Mouse (Mus musculus) forebrain, embryonic 14.5 days (tissue): ENCODE measurements around the gene Snd1. TPM values are rescaled to one million over a fixed set of nuclear protein-coding genes. Genes with fewer than 3 reads are reported as not detected.
"Not testable (repeated sequence)": the region's sequence is repeated elsewhere in the genome, so short reads cannot be mapped to it uniquely, and the experiment has no call there.

Experiments
- ATAC-seq: fragments of 200-750 bp; cut with Nextera tagmentation; 2 replicates; pipeline ENCODE4 v1.8.0; 2017; ENCODE audit warnings: mild to moderate bottlenecking, moderate library complexity
- DNase-seq: peaks from one replicate; pipeline ENCODE4 v3.0.0-alpha.2; 2015; ENCODE audit warnings: low spot score
- H3K27ac ChIP-seq: fragments of 300-500 bp; sonication (generic); 2 replicates; pipeline ENCODE4 v1.5.1; 2014; ENCODE audit warnings: low read depth, mild to moderate bottlenecking, control low read depth, low read length, moderate library complexity
- H3K27me3 ChIP-seq: fragments of 300-500 bp; sonication (generic); replicated peaks from 2 replicates; pipeline ENCODE4 v1.6.1; 2014; ENCODE audit warnings: low read length, control low read depth, mixed read lengths; ENCODE audit not compliant: control insufficient read depth, insufficient read depth
- H3K36me3 ChIP-seq: fragments of 300-500 bp; sonication (generic); 2 replicates; pipeline ENCODE4 v1.6.1; 2014; ENCODE audit warnings: low read length, control low read depth; ENCODE audit not compliant: control insufficient read depth, insufficient read depth
- H3K4me1 ChIP-seq: fragments of 300-500 bp; sonication (generic); 2 replicates; pipeline ENCODE4 v1.6.1; 2014; ENCODE audit warnings: antibody characterized with exemption, low read length, control low read depth; ENCODE audit not compliant: control insufficient read depth, insufficient read depth
- H3K4me2 ChIP-seq: fragments of 300-500 bp; sonication (generic); 2 replicates; pipeline ENCODE4 v1.6.1; 2014; ENCODE audit warnings: mild to moderate bottlenecking, control low read depth, low read length
- H3K4me3 ChIP-seq: fragments of 300-500 bp; sonication (generic); 2 replicates; pipeline ENCODE4 v1.5.1; 2014; ENCODE audit warnings: low read depth, low read length, control low read depth
- H3K9ac ChIP-seq: fragments of 300-500 bp; sonication (generic); 2 replicates; pipeline ENCODE4 v1.6.1; 2014; ENCODE audit warnings: mild to moderate bottlenecking, low read length, control low read depth, moderate library complexity
- H3K9me3 ChIP-seq: fragments of 300-500 bp; sonication (generic); replicated peaks from 2 replicates; pipeline ENCODE4 v1.6.1; 2016; ENCODE audit warnings: low read length, control low read depth, mixed read lengths; ENCODE audit not compliant: control insufficient read depth
- WGBS: fragments of 180-500 bp; shearing (Covaris S2); extraction: QIAGEN DNeasy Blood & Tissue Kit; methylation state at CpG from one replicate; pipeline ENCODE4 v1.1.7; 2014; 5-methylcytosine and 5-hydroxymethylcytosine counted together
- polyA plus RNA-seq: library from polyadenylated mRNA; unstranded; fragments of >200 nt; fragmentation: Nextera tagmentation; extraction: Ambion mirVana; gene quantifications from 2 replicates; pipeline ENCODE4 v1.2.1, GENCODE M21; 2014

Snd1 gene
- polyA plus RNA-seq, 1 experiment from 2014 or later, result 67.9 TPM

- 97% methylated on average over 1 of the region's 1 CpGs for WGBS
- ATAC-seq, result no peak
Measured at GRCm38 (mm10) chr6:28517050-28517449, 42.1 kb downstream of the Snd1 start.

GRCm38 (mm10) chr6:28519426-28519825 lies 44.5 kb downstream of the Snd1 start:
- WGBS, result 92% methylated on average over 8 of the region's 8 CpGs

More at GRCm38 (mm10) chr6:28517050-28517449, 42.1 kb downstream of the Snd1 start:
- Histone ChIP-seq H3K36me3 (peaks cover 28% of the 10 kb centered on the region; the same call in 1 of the 2 replicates), H3K4me1 (no peaks in the 10 kb centered on the region), H3K4me2 (no peak overlapping the region), H3K27me3 (no peaks in the 10 kb centered on the region), H3K9me3 (no peaks in the 10 kb centered on the region), H3K9ac (no peak overlapping the region), H3K4me3 (no peak overlapping the region), H3K27ac (no peak overlapping the region)
- no peak for DNase-seq

GRCm38 (mm10) chr6:28520787-28521186 lies 45.8 kb downstream of the Snd1 start:
- H3K4me2 ChIP-seq, result not testable (repeated sequence)

More at GRCm38 (mm10) chr6:28519426-28519825, 44.5 kb downstream of the Snd1 start:
- DNase-seq (no peak), ATAC-seq (no peak)
- H3K4me1 ChIP-seq, result no peaks in the 10 kb centered on the region
- peaks cover 35% of the 10 kb centered on the region for H3K36me3 ChIP-seq
- no peaks in the 10 kb centered on the region for H3K9me3 ChIP-seq
- no peaks in the 10 kb centered on the region for H3K27me3 ChIP-seq
- no peak overlapping the region for H3K4me2 ChIP-seq
- H3K27ac ChIP-seq, result no peak overlapping the region
- H3K4me3 ChIP-seq, result no peak overlapping the region
- H3K9ac ChIP-seq, result no peak overlapping the region

GRCm38 (mm10) chr6:28521416-28521815 lies 46.5 kb downstream of the Snd1 start:
- H3K9ac ChIP-seq, result no peak overlapping the region
- H3K27ac ChIP-seq, result no peak overlapping the region
- H3K4me2 ChIP-seq, result no peak overlapping the region
- no peaks in the 10 kb centered on the region for H3K4me1 ChIP-seq
- no peak overlapping the region for H3K4me3 ChIP-seq
- WGBS, result 97% methylated on average over 1 of the region's 1 CpGs
- peaks cover 39% of the 10 kb centered on the region for H3K36me3 ChIP-seq
- DNase-seq (no peak), ATAC-seq (no peak)
- H3K9me3 ChIP-seq, result no peaks in the 10 kb centered on the region
- no peaks in the 10 kb centered on the region for H3K27me3 ChIP-seq

More at GRCm38 (mm10) chr6:28520787-28521186, 45.8 kb downstream of the Snd1 start:
- not testable (repeated sequence) for H3K27me3 ChIP-seq, H3K27ac ChIP-seq, H3K9me3 ChIP-seq, DNase-seq, ATAC-seq, H3K4me1 ChIP-seq, H3K4me3 ChIP-seq, H3K9ac ChIP-seq
- 86% methylated on average over 5 of the region's 5 CpGs for whole genome bisulfite sequencing
- H3K36me3 ChIP-seq, result peaks cover 33% of the 10 kb centered on the region

- Histone ChIP-seq H3K9ac (no peak overlapping the region), H3K9me3 (no peaks in the 10 kb centered on the region), H3K27ac (no peak overlapping the region), H3K36me3 (peaks cover 57% of the 10 kb centered on the region), H3K4me2 (no peak overlapping the region), H3K4me3 (no peak overlapping the region), H3K4me1 (no peaks in the 10 kb centered on the region), H3K27me3 (no peaks in the 10 kb centered on the region)
- ATAC-seq, result no peak
- DNase-seq, result no peak
- WGBS, result 61% methylated on average over 2 of the region's 2 CpGs
Measured at GRCm38 (mm10) chr6:28525589-28525988, 50.6 kb downstream of the Snd1 start.

GRCm38 (mm10) chr6:28527459-28527858 lies 52.5 kb downstream of the Snd1 start:
- no peak overlapping the region for H3K4me2 ChIP-seq
- H3K9ac ChIP-seq, result no peak overlapping the region
- no peaks in the 10 kb centered on the region for H3K27me3 ChIP-seq
- H3K4me1 ChIP-seq, result no peaks in the 10 kb centered on the region
- H3K9me3 ChIP-seq, result no peaks in the 10 kb centered on the region
- DNase-seq (no peak), ATAC-seq (no peak)
- H3K27ac ChIP-seq, result no peak overlapping the region
- 94% methylated on average over 10 of the region's 10 CpGs for WGBS
- no peak overlapping the region for H3K4me3 ChIP-seq
- peaks cover 47% of the 10 kb centered on the region for H3K36me3 ChIP-seq

- Histone ChIP-seq H3K9me3 (no peaks in the 10 kb centered on the region), H3K4me3 (no peak overlapping the region), H3K4me1 (no peaks in the 10 kb centered on the region), H3K27me3 (no peaks in the 10 kb centered on the region), H3K9ac (no peak overlapping the region), H3K27ac (no peak overlapping the region), H3K36me3 (peaks cover 40% of the 10 kb centered on the region), H3K4me2 (no peak overlapping the region)
- ATAC-seq, result no peak
- no peak for DNase-seq
- WGBS, result 88% methylated on average over 6 of the region's 6 CpGs
Measured at GRCm38 (mm10) chr6:28528208-28528607, 53.3 kb downstream of the Snd1 start.

- DNase-seq (no peak), ATAC-seq (no peak)
- Histone ChIP-seq H3K27me3 (no peaks in the 10 kb centered on the region), H3K27ac (no peak overlapping the region), H3K36me3 (no peaks in the 10 kb centered on the region), H3K4me1 (peaks cover 6% of the 10 kb centered on the region; the same call in 1 of the 2 replicates), H3K9me3 (no peaks in the 10 kb centered on the region), H3K4me2 (no peak overlapping the region), H3K4me3 (no peak overlapping the region), H3K9ac (no peak overlapping the region)
- WGBS, result 89% methylated on average over 5 of the region's 5 CpGs
Measured at GRCm38 (mm10) chr6:28536464-28536863, 61.5 kb downstream of the Snd1 start.

- Histone ChIP-seq H3K4me1 (peaks cover 6% of the 10 kb centered on the region; the same call in 1 of the 2 replicates), H3K27me3 (no peaks in the 10 kb centered on the region), H3K9ac (no peak overlapping the region), H3K4me2 (no peak overlapping the region), H3K4me3 (no peak overlapping the region), H3K27ac (peak overlapping the region; percentile 33; the same call in 1 of the 2 replicates), H3K36me3 (no peaks in the 10 kb centered on the region), H3K9me3 (no peaks in the 10 kb centered on the region)
- ATAC-seq (peak; percentile 84; the same call in 1 of the 2 replicates), DNase-seq (peak; percentile 61)
- 70% methylated on average over 10 of the region's 10 CpGs for WGBS
Measured at GRCm38 (mm10) chr6:28537851-28538527, 63.0 kb downstream of the Snd1 start.
